Mouse (Mus musculus): ENCODE results near the gene Trmt112.

DNA sequence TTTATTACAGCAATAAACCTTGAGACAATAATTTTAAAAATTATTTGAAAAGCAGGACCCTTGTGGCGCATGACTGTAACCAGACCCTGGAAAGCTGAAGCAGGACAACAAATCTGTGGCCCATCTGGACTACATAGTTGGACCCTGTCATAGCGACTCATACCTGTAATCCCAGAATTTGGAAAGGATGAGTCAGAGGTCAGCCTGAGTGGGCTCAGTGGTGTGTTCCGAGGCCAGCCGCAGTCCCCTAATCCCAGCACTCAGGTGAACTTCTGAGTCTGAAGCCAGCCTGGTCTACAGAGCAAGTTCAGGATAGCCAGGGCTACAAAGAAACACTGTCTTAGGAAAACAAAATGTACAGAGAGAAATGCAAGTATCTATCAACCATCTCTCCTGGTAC lies 48.0 kb upstream of the Trmt112 start:
- TF ChIP-seq POLR2A (IDR thresholded peaks at IDR 0.05; ENCODE audit: borderline replicate concordance, insufficient read depth, low read length) (no peak), CTCF (IDR thresholded peaks at IDR 0.05; ENCODE audit: borderline replicate concordance, insufficient read depth, low read depth, low read length) (no peak)

All from cerebellum, adult 2 months (tissue).